Mouse (Mus musculus) neural tube, embryonic 11.5 days (tissue): ENCODE measurements around the gene Bnip3. TPM values are rescaled to one million over a fixed set of nuclear protein-coding genes. Genes with fewer than 3 reads are reported as not detected.
A peak's percentile ranks its signal among the peaks of the same experiment; 100 is the strongest.

Experiments
- ATAC-seq: fragments of 200-750 bp; cut with Nextera tagmentation; 2 replicates; pipeline ENCODE4 v1.8.0; 2017; ENCODE audit warnings: moderate number of reproducible peaks, mild to moderate bottlenecking, moderate TSS enrichment, moderate library complexity; ENCODE audit not compliant: insufficient read depth, low FRiP score, low TSS enrichment
- DNase-seq: peaks from one replicate; pipeline ENCODE4 v3.0.0-alpha.2; 2015; ENCODE audit warnings: low spot score
- H3K27ac ChIP-seq: fragments of 300-500 bp; sonication (generic); 2 replicates; pipeline ENCODE4 v1.5.1; 2014; ENCODE audit warnings: low read depth, mild to moderate bottlenecking, low read length
- H3K27me3 ChIP-seq: fragments of 300-500 bp; sonication (generic); 2 replicates; pipeline ENCODE4 v1.6.1; 2014; ENCODE audit warnings: mild to moderate bottlenecking, low read length, mixed read lengths; ENCODE audit not compliant: control insufficient read depth, insufficient read depth
- H3K36me3 ChIP-seq: fragments of 300-500 bp; sonication (generic); 2 replicates; pipeline ENCODE4 v1.6.1; 2014; ENCODE audit warnings: mild to moderate bottlenecking, low read length, moderate library complexity, mixed read lengths; ENCODE audit not compliant: control insufficient read depth, insufficient read depth
- H3K4me1 ChIP-seq: fragments of 300-500 bp; sonication (generic); 2 replicates; pipeline ENCODE4 v1.6.1; 2014; ENCODE audit warnings: low read length, mixed read lengths; ENCODE audit not compliant: control insufficient read depth, insufficient read depth
- H3K4me2 ChIP-seq: fragments of 300-500 bp; sonication (generic); 2 replicates; pipeline ENCODE4 v1.6.1; 2014; ENCODE audit warnings: low read depth, mild to moderate bottlenecking, moderate library complexity
- H3K4me3 ChIP-seq: fragments of 300-500 bp; sonication (generic); 2 replicates; pipeline ENCODE4 v1.5.1; 2014; ENCODE audit warnings: low read depth, low read length
- H3K9ac ChIP-seq: fragments of 300-500 bp; sonication (generic); 2 replicates; pipeline ENCODE4 v1.6.1; 2014; ENCODE audit warnings: mild to moderate bottlenecking, low read length
- H3K9me3 ChIP-seq: fragments of 300-500 bp; sonication (generic); 2 replicates; pipeline ENCODE4 v1.6.1; 2016; ENCODE audit warnings: low read length; ENCODE audit not compliant: control insufficient read depth
- WGBS: fragments of 180-500 bp; shearing (Covaris S2); extraction: QIAGEN DNeasy Blood & Tissue Kit; methylation state at CpG from one replicate; pipeline ENCODE4 v1.1.7; 2014; 5-methylcytosine and 5-hydroxymethylcytosine counted together
- polyA plus RNA-seq: library from polyadenylated mRNA; unstranded; fragments of >200 nt; fragmentation: Nextera tagmentation; extraction: Ambion mirVana; gene quantifications from 2 replicates; pipeline ENCODE4 v1.2.1, GENCODE M21; 2014

The Bnip3 gene
- polyA plus RNA-seq, 1 experiment from 2014 or later: 87.2 TPM

DNA sequence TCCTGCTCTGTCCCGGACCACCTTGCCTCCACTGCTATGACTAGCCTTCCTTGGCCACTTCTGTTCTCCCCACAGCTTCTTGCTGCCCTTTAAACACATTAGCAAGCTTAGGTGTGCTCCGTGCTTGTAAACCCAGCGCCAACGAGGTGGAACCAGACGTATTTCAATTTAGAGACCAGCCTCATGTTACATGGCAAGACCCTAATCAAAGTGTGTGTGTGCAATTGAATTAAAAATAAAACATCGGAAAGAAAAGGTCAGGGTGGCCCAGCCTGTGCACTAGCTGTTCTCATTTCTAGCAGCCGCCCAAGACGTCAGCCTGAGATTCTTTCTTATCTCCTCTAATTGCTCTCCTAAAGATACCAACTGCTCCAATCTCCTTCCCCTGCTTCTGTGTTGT is 64.2 kb downstream of the Bnip3 start:
- WGBS: 52% methylated on average over 8 of the region's 8 CpGs
- Histone ChIP-seq H3K4me3 (peak overlapping the region; percentile 80; the same call in 1 of the 2 replicates), H3K9ac (0 out of 2 replicates have a peak overlapping the region, but pooled peaks have one; percentile 23), H3K4me2 (peak overlapping the region; percentile 74), H3K9me3 (no peaks in the 10 kb centered on the region), H3K36me3 (no peaks in the 10 kb centered on the region), H3K27me3 (no peaks in the 10 kb centered on the region), H3K4me1 (peaks cover 29% of the 10 kb centered on the region), H3K27ac (no peak overlapping the region)
- ATAC-seq (no peak), DNase-seq (no peak)

DNA sequence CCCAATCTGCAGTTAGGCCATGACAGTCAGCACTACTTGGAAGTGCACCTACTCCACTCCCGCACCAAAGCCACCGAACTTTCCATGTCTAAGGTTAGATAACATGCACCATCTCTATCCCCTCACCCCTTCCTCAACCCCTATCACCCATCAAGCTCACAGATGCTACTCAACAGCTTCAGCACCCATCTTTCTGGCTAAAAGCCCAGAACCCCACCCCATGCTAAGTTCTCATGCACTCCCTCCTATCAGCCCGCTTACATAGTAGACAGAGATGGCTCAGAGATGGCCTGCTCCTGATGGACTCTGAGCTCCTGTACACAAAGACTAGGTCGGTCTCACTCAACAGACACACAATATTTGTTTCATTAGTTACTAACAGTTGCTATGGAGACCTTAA is 65.9 kb downstream of the Bnip3 start:
- no peak overlapping the region for H3K4me2 ChIP-seq
- no peak overlapping the region for H3K27ac ChIP-seq
- ATAC-seq (no peak), DNase-seq (no peak)
- H3K4me3 ChIP-seq: no peak overlapping the region
- H3K9ac ChIP-seq: no peak overlapping the region
- H3K9me3 ChIP-seq: no peaks in the 10 kb centered on the region
- no peaks in the 10 kb centered on the region for H3K27me3 ChIP-seq
- no peaks in the 10 kb centered on the region for H3K36me3 ChIP-seq
- peaks cover 27% of the 10 kb centered on the region for H3K4me1 ChIP-seq
- WGBS: 93% methylated on average over 4 of the region's 4 CpGs

- H3K36me3 ChIP-seq: no peaks in the 10 kb centered on the region
- H3K9me3 ChIP-seq: no peaks in the 10 kb centered on the region
- DNase-seq (peak; percentile 36), ATAC-seq (no peak)
- H3K27me3 ChIP-seq: no peaks in the 10 kb centered on the region
- H3K4me3 ChIP-seq: no peak overlapping the region
- no peak overlapping the region for H3K27ac ChIP-seq
- H3K4me1 ChIP-seq: peaks cover 16% of the 10 kb centered on the region
- H3K9ac ChIP-seq: no peak overlapping the region
- no peak overlapping the region for H3K4me2 ChIP-seq
- 73% methylated on average over 3 of the region's 3 CpGs for WGBS
These were observed 67.7 kb downstream of the Bnip3 start for GRCm38 (mm10) chr7:138841436-138842151.

Other genes starting within 250 kb of the Bnip3 start
- gene Ppp2r2d, start 63.4 kb downstream of the Bnip3 start, polyA plus RNA-seq: 79.5 and 81.7 TPM in 2 replicates
- gene Mapk1ip1, start 63.2 kb downstream of the Bnip3 start, polyA plus RNA-seq: 16.0 and 16.7 TPM in 2 replicates
- 2.7 and 3.5 TPM in 2 replicates for gene Jakmip3, start 31.2 kb upstream of the Bnip3 start, polyA plus RNA-seq
- gene Dpysl4, start 176.5 kb upstream of the Bnip3 start, polyA plus RNA-seq: 295 and 318 TPM in 2 replicates